Mouse (Mus musculus): ENCODE measurements around the gene Kcnj1.

DNA sequence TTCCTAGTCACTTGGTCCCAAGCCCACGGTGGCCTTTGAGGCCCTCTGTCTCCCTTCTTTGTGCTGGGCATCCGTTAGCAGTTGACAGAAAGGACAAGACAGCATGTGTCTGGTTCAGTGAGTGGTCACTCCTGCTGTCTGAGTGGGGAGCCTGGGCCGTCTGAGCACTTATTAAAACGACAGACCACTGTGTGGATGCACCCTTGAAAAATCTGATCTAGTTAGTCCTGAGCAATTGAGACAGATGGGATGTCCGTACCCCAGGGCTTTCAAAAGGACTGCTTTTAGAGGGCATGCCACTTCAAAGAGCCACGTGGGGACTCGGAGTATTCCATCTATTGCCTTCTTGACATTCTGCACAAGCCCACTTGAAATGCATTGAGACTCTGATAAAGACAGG is 48.7 kb upstream of the Kcnj1 start:
- TF ChIP-seq CTCF (conservative IDR thresholded peaks at IDR 0.05; ENCODE audit: low read length): no peak
- no peak for TF ChIP-seq NANOG (IDR thresholded peaks at IDR 0.05; ENCODE audit: borderline replicate concordance, low read length)
